Comparison of ENCODE assay signal across 8 mouse cellular contexts in genomic region chr9:27191501-27191981, GRCm38 (mm10). TPM values are rescaled to one million over a fixed set of nuclear protein-coding genes. Genes with fewer than 3 reads are reported as not detected.
DNase-seq lines count a peak whose midpoint lies in the region; ATAC-seq lines count a peak whose summit lies in the region.

No protein-coding gene starts in this region.

- peak; percentile 73 for ATAC-seq in stomach, embryonic 16.5 days (ENCODE audit: insufficient read depth, low FRiP score)

- no peaks in the 10 kb centered on the region for H3K9me3 ChIP-seq in stomach, embryonic 16.5 days (replicated peaks; ENCODE audit: control insufficient read depth, low read length)

- peaks cover 19% of the 10 kb centered on the region; the same call in 1 of the 2 replicates for H3K4me1 ChIP-seq in stomach, embryonic 16.5 days (ENCODE audit: control insufficient read depth, insufficient read depth, low read length)

- 4% methylated on average over 7 of the region's 7 CpGs for WGBS in stomach, embryonic 16.5 days

- H3K9ac ChIP-seq in stomach, embryonic 16.5 days (ENCODE audit: low read length) = peak overlapping the region; percentile 52

- DNase-seq in gastrocnemius, adult 8-10 months (ENCODE audit: low spot score in 2 of 2) = peak; percentile 18 to 30
- DNase-seq in gastrocnemius, adult 18-20 months (ENCODE audit: low spot score) = no peak
- DNase-seq in cerebellum, postnatal 14 days = peak; percentile 87 to 90
- DNase-seq in gonadal fat pad, adult 2 months (ENCODE audit: low read depth) = peak; percentile 24
- peak; percentile 80 for DNase-seq in kidney, adult 9 months
- peak; percentile 75 for DNase-seq in lung, postnatal 10 days
- DNase-seq in frontal cortex, adult 2 months (ENCODE audit: extremely low spot score in 1 of 2, low spot score in 1 of 2) = no peak

- H3K27ac ChIP-seq in stomach, embryonic 16.5 days (ENCODE audit: low read length) = peak overlapping the region; percentile 83

- peak overlapping the region; percentile 30 for H3K4me3 ChIP-seq in stomach, embryonic 16.5 days (replicated peaks; ENCODE audit: low read length)

- no peaks in the 10 kb centered on the region for H3K27me3 ChIP-seq in stomach, embryonic 16.5 days (ENCODE audit: control insufficient read depth, insufficient read depth, low read length)

- H3K4me2 ChIP-seq in stomach, embryonic 16.5 days (ENCODE audit: low read depth, low read length) = peak overlapping the region; percentile 57

- no peaks in the 10 kb centered on the region for H3K36me3 ChIP-seq in stomach, embryonic 16.5 days (ENCODE audit: control insufficient read depth, insufficient read depth, low read length)

RNA-seq across cellular contexts. Expression of gene Jam3, which starts 36.3 kb away (rescaled TPM):
- 1 to 10 TPM; 4.6 to 7.1 (median 5.2) TPM for total RNA-seq in gastrocnemius, adult 8-10 months (2022)
- total RNA-seq in gastrocnemius, adult 18-20 months (2021) = 1 to 10 TPM; 5.0 to 9.2 TPM
- polyA plus RNA-seq in gonadal fat pad, adult 2 months (2012; rRNA removed) = 14.9 and 16.2 TPM in 2 replicates
- polyA plus RNA-seq in stomach, embryonic 16.5 days (2015; fragmentation: Nextera tagmentation; extraction: Ambion mirVana) = 53.5 and 59.6 TPM in 2 replicates
- 44.5 and 49.8 TPM in 2 replicates for polyA plus RNA-seq in frontal cortex, adult 2 months (2012; rRNA removed)

Comparison
In these comparisons a context has a peak if more than half of its experiments do, and no peak if none do; other contexts are left out.
1. DNase-seq: peak in gastrocnemius, adult 8-10 months (2 of 2), cerebellum, postnatal 14 days (2 of 2), gonadal fat pad, adult 2 months (single experiment), kidney, adult 9 months (single experiment) and lung, postnatal 10 days (single experiment); none in gastrocnemius, adult 18-20 months (single experiment) and frontal cortex, adult 2 months (0 of 2).